Mouse (Mus musculus) left cerebral cortex, postnatal 25 days (tissue): Measurements from ENCODE around the gene Snapin. TPM values are rescaled to one million over a fixed set of nuclear protein-coding genes. Genes with fewer than 3 reads are reported as not detected.
A peak's percentile ranks its signal among the peaks of the same experiment; 100 is the strongest.

Experiments used
- DNase-seq, 2 experiments: peaks; one replicate each; pipeline ENCODE4 v3.0.0; 2022; ENCODE audit warnings: low spot score in 2 of 2, mixed read lengths in 1 of 2
- intact Hi-C: fragments of 180-260 bp; cut with DNase I; formaldehyde crosslinking; loops from one replicate; pipeline ENCODE4 v1.15.1; 2025
- total RNA-seq, 2 experiments: library from RNA; stranded (reverse); gene quantifications; 2 replicates each; pipeline ENCODE4 v1.2.3; 2021

Gene Snapin
- total RNA-seq, 2 experiments from 2014 or later: 46.6 to 52.8 TPM

DNA sequence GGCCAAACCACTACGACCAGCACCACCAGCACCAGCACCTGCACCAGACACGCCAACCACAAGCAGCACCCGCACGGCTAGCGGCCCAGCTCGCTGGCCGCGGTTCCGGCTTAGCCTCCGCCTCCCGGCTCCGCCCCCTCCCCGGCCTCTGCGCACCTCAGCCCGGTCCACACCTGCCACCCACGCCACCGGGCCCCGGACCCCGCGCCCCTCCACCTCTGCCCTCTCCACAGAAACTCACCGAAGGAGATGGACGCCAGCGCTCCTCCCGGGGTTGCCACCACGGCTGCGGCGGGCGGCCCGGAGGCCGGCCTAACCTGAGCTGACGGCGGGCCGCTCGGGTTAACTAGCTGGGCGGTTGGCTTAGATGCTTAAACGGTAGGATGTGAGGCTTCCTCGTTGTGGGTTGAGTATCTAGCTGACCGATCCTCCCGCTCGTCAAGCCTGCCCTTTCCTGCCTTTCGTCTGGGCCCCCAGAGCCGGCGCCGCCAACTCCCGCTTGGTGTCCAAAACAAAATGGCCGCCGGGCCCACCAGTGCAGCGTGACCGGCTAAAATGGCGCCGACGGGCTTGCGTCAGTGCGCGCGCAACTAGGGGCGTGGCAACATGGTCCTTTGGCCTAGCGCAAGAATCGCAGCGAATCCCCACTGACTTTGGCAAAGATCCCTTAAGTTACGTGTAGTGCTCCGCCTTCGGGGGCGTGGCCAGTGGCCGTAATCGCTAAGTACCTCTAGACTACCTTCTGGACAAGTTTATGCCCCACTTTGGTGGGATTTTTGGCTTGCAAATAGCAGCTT is 18.3 kb upstream of the Snapin start, which contains the start of gene Chtop:
Gene Chtop, minus strand, starts transcription at position 549 of the 797 bp plus-strand sequence.
- intact Hi-C loops: loop anchor here (1.0 to 5.0 kb wide), 2 partner anchors 18 to 143 kb away; partner anchors contain the start of genes S100a7a and Snapin
- DNase-seq: peak; percentile 99 to 100

DNA sequence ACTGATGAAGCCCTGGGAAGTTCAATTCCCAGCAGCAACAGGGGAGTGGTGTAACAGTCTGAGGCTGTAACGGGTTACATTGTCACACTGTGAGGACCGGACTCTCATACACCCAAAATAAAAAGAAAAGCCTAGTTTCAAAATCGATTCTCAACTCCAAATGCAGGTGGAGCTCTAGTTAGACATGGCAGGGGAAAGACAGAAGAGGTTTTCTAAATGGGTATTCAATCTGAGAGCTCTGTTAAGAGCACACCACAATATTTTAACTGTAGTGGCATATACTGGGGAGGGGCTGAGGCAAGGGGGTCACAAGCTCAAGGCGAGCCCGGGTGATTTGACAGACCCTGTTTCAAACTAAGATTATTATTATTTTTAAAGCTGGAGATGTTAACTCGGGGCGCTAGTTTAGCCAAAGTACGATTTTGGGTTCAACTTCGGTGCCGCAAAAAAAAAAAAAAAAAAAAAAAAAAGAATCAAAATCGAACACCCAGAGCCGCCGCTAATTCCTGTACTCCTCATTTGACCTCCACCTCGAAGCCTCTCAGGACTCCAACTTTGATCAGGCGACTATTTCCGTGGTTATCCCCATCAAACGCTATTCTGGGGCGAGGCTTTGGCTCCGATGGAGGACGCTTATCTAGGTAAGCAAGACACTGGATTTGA is 17.6 kb upstream of the Snapin start:
- intact Hi-C loops: loop anchor here (5.0 kb wide), 1 partner anchor 144 kb away; the partner anchor contains the start of gene S100a7a
- DNase-seq: no peak

DNA sequence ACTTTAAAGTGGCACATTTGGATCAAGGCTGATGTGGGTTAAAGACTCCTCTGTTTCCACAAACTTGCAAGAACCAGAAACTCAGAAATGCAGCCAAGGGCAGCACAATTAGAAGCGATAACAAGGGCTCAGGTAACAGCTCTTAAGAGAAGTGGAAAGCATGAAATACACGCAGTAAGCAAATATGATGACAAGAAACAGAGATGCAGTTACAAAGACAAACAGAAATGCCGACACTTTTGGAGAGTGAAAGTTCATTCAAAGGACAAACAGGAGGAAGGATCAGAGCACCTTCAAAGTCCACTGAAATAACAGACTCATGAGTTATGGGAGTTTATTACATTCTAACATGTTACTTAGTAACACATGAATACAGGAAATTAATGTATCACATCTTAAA is 15.5 kb upstream of the Snapin start:
- DNase-seq: no peak
- intact Hi-C loops: loop anchor here (5.0 kb wide), 1 partner anchor 146 kb away; the partner anchor contains the start of gene S100a7a

DNA sequence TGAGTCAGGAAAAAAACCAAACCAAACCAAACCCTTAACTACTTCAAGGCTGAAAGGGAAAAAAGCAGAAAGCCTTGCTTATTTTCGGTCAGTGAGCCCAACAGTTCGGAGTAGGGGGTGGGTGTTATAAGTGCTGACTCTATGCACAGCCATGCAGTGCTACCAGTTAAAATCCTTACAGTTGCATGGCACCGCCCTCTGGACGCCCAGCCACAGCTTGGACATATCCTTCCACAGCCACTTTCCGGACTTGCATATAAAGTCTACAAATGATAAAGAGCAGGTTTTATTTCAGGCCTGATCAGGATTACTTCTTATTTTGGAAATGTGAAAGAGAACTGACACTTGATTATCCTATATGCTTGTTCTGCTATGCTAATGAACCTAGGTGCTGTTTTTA is 14.4 kb upstream of the Snapin start:
- DNase-seq: no peak
- intact Hi-C loops: loop anchor here (5.0 kb wide), 1 partner anchor 147 kb away; the partner anchor contains the start of gene S100a7a

DNA sequence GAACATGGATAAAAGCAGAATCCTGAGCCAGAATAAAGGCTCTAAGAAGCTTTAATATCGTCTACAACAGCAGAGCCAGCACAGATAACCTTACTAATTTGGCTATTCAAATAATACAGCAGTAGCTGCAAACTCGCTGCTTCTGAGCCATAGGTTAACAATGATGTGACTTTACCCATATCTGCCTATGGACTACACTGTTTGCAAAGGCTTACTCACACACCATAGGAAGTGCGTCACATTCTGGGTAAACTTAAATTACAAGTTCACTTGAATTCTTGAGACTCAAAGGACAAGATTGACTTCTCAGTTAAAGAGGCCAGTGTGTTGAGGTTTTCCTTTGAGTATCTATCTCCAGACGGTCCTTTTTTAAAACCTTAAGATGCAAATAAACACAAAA is 12.6 kb upstream of the Snapin start:
- no peak for DNase-seq
- intact Hi-C loops: no loop called here

DNA sequence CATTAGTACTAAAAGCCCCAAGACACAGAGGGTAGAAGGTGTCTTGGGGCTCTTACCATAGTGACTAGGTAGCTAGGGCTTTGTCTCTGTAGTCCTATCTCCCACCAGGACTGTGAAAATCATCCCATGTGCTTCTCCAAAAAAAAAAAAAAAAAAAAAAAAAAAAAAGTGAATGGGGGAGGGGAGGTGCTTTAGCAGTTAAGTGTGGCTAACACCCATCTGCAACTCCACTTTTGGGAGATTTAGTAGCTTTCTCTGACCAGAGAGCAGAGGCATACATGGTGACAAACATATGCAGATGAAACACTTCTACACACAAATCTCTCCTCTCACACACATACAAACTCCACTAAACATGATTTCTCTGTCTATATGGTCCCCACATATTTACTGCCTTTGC is 6.8 kb upstream of the Snapin start:
- intact Hi-C loops: no loop called here
- DNase-seq: no peak

DNA sequence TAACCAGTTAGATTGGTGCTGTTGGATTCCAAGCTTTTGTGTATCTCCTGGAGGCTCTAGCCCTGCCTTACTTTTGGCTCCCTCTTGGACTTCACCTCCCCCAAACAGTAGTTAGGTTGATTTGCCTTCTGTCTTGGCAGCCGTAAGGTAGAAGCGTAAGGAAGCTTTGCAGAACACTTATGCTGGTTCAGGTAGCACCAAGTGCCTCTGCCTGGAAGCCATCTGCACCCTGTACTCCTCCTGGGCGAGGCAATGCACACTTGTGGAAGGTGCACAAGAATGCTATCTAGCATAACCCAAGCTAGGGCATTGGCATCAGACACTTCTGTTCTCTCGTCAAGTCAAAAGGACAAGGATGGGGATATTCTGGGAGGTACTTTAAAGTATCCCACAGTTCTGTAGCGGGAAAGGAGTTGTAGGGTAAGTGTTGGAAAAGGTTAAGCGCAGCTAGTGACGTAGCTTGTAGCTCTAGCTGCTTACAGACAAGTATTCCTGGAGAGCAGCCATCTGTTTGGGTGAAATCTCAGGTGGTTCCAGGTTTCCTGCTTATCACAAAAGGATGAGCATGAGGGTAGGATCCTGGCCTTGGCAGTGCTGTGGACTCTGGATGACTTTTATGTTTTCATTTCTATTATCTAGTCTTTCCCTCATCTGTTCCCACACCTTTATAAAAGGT is 5.2 kb upstream of the Snapin start:
- no peak for DNase-seq
- intact Hi-C loops: no loop called here

DNA sequence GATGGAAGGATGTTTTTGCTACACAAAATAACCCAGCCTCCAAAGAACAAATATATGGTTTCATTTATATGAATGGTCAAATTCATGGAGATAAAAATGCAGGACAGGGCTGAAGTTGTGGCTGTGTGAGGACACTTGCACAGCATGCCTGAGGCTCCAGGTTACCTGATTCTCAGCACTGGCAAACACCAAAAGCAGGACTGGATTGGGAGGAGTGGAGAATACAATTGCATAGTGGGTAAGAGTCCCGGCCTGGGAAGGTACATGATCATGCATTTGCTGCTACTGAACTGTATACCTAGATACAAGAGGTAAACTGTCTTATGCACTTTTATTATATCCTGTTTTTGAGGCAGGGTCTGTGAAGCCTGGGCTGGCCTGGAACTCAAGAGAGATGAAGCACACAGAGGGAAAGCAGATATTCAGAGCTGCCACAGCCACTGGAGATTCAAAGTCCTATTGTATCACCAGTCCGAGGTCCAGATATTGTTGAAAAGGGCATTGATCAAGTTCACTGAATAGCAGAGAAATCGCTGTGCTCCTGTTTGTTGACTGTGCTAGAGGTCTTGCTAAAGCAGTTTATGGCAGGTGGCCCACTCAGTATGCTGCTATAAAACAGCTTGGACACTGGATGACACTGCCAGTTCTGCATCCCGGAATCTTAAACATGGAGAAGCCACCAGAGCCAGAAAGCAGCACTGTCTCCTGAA is 3.2 kb upstream of the Snapin start:
- no peak for DNase-seq
- intact Hi-C loops: no loop called here

DNA sequence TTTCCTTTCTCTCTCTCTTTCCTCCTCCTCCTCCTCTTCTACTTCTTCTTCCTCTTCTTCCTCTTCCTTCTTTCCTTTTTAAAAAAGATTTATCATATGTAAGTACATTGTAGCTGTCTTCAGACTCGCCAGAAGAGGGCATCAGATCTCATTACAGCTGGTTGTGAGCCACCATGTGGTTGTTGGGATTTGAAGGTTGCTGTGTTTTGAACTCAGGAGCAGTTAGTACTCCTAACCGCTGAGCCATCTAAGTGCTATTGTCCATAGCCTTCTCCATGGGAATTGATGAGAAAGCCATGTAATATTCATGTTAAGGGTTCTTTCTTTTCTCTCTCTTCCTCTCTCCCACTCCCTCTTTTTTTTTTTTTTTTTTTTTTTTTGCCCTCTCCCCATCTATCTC is 517 bp upstream of the Snapin start:
- intact Hi-C loops: loop anchor here (1.0 to 2.0 kb wide), 4 partner anchors 18 to 217 kb away; partner anchors contain the start of gene Chtop
- peak in 1 of 2 experiments; percentile 74 for DNase-seq

DNA sequence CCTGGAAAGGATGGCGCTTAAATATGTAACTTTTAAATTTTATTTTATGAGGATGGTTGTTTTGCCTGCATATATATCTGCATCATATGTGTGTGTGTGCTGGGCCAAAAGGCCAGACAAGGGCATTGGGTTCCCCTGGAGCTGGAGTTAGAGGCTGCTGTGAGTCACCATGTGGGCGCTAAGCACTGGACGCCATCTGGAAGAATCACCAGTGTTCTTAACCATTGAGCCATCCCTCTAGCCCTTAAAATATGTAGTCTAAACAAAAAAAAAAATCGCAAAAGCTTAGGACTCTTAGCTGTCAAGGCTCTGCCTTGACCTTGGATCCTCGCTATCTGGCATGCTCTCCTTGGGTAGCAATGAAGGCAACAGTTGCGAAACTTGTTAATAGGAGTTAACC is 2.3 kb downstream of the Snapin start:
- no peak for DNase-seq
- intact Hi-C loops: no loop called here

DNA sequence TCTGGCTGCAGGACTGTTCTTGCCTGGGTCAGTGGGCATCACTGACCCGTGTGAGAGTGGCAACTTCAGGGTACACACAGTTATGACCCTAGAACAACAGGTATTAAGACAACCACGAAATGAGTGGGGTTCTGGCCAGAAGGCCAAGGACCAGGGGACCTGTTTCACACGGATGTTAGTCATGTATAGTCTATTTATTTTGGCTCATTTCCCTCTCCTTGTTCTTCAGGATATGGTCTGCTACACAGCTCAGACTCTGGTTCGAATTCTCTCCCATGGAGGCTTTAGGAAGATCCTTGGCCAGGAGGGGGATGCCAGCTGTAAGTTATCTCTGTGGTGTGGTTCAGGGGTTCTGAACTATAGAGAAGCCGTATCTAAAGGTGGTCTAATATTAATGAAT is 3.8 kb downstream of the Snapin start:
- DNase-seq: no peak
- intact Hi-C loops: no loop called here

DNA sequence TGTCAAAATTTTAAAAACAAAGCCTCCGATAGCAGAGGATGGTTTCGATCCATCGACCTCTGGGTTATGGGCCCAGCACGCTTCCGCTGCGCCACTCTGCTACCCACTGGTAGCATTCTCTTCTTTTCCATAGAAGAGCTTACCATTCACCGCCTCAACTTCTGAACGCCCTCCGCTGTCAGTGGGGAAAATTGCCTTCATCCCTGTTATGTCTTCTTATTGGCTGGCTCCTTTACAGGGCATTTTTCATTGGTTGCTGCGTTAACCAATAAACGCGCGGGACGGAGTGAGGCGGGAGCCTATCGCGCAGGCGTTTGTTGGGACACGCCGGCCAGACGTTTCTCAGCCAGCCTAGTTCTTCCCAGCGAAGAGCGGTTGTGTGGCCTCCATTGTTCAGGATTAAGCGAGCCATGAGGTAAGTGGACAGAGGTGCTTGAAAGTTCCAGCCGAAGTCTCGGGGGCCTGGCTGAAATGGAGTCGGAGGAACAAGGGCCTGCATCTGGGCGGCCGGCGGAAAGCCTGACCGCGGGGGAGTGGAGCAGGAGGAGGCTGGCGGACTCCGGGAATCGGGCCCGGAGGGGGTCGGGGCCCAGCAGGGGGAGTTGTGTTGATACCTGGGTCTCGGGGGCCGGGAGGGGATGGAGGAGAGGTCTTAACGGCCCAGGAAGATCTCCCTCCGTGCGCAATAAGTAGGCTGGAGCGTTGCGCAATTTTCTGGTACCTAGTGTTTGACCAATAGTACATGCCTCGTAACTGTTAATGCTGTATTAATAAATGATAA is 14.8 kb downstream of the Snapin start, which contains the start of gene Ilf2:
Gene Ilf2, plus strand, starts transcription at position 296 of the 781 bp plus-strand sequence.
- intact Hi-C loops: loop anchor here (10.0 kb wide), 1 partner anchor 181 kb away; the partner anchor contains the start of gene Gatad2b
- peak; percentile 96 to 99 for DNase-seq

DNA sequence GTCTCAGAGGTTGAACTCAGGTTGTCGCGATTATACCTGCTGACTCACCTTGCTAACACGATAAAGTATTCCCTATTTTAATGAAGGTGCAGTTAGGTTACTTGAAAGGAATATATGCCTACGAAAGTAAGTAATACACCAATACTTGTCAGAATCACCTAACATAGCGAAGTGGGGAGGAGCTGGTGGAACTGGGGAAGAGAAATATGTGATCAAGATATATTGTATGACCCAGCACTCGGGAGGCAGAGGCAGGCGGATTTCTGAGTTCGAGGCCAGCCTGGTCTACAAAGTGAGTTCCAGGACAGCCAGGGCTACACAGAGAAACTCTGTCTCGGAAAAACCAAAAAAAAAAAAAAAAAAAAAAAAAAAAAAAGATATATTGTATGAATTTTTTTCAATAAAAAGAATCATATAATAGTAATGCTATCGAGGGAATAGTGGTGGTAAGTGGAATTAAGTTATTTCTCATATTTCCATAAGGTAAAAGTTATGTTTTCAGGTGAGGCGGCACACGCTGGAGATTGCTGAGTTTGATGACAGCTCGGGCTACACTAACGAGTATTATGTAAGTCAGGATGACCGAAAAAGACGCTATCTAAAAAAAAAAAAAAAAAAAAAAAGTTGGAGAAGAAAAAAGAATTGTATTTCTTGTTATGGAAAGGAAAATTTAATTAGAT is 15.5 kb downstream of the Snapin start:
- no peak for DNase-seq
- intact Hi-C loops: loop anchor here (10.0 kb wide), 1 partner anchor 180 kb away; the partner anchor contains the start of gene Gatad2b

DNA sequence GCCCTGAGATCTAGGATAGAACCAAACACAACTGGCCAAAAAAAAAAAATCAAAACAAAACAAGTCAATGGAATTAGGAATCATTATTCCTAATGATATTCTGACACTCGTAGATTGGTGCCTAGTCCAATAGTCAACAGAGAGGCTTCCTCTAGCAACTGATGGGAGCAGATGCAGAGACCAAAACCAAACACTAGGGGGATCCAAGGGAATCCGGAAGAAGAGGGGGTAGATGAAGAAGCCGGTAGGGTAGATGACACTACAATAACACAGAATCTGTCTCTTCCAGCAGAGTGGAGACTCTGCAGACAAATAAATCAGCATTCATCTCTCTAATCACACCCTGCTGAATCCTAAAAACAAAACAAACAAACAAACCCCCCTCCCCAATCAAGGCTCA is 18.6 kb downstream of the Snapin start:
- DNase-seq: no peak
- intact Hi-C loops: loop anchor here (10.0 kb wide), 1 partner anchor 177 kb away; the partner anchor contains the start of gene Gatad2b

DNA sequence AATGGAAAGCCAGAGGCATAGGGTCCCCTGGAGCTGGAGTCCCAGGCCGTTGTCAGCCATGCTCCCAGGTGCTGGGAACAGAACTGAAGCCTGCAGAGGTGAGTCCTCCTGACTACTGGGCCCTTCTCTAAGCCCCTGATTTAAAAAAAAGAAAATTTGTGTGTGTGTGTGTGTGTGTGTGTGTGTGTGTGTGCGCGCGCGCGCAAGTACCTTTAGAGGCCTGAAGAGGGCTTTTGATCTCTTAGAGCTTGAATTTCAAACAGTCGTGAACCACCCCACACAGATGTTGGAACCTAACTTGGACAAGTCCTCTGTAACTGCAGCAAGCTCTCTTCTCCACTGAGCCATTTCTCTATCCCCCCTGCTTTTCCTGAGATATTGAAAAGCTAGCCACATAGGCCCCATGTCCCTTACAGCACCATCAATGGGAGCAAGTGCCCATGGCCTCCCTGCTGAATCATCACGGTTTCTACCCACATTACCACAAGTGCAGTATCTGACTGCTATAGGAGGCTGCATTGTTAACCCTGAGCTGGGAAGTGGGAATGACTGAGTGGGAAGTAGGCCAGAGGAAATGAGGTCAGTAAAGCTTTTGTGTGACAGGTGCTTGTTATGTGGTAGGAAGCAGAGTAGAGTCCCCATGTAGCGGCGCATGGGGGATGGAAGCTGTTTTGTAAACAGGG is 23.1 kb downstream of the Snapin start:
- intact Hi-C loops: loop anchor here (5.0 kb wide), 1 partner anchor 35 kb away; the partner anchor contains the start of gene Ints3
- no peak for DNase-seq

DNA sequence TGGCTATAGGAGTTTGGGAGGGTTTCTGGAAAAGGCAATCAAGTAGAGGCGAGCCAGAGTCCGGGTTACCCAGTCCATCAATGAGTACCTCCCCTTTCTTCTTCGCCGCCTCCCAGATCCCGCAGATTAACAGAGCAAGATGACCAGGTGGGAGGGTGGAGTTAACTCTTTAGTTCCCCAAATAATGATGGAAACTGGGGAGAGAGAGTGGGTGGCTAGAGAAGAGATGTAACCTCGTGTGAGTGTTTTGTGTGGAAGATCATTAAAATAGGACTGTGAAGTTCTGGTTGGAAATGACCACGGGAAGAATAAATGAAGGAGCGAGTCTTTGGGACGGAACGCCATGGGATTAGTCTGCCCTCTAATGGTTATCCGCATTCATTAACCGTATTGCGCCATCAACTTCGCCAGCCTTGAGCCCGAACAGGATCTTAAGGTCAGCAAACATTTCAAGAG is 24.5 kb downstream of the Snapin start:
- intact Hi-C loops: loop anchor here (1.0 to 5.0 kb wide), 2 partner anchors 34 to 54 kb away; partner anchors contain the start of gene Ints3
- peak; percentile 54 to 71 for DNase-seq

DNA sequence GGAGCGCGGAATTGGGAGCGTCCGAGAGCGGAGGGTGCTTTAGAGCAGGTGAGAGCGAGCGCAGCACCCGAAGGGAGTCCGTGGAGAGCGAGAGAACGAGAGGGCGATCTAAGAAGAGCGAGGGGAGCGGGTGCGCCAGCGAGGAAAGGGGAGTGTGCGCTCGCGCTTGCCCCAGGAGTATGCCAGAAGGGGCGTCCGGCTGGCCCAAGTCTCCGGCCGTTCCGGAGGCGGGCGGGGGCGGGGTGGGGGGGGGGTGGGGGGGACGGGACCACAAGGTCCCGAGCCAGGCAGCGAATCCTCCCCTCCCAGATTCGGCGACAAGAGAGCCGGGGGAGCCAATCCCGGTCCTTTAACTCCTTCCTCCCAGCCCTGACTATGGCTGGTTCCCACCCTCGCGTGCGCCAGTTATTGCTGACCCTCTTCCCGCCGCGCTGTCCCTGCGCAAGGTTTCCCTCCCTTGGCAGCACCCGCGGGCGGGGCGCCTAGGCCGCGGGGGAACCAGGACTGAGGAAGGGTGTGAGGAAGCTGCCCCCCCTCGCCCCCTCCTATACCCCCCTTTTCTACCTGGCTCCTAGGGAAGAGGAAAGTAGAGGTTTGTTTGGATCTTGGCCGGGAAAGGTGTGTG is 25.0 kb downstream of the Snapin start, which contains the start of gene Npr1:
Gene Npr1, minus strand, starts transcription at position 181 of the 625 bp plus-strand sequence.
- intact Hi-C loops: loop anchor here (1.0 to 5.0 kb wide), 2 partner anchors 33 to 53 kb away; partner anchors contain the start of gene Ints3
- DNase-seq: no peak
